Mouse (Mus musculus) thymus, postnatal 14 days (tissue): ENCODE measurements around the gene Calm4.

ENCODE experiments used
- DNase-seq: peaks from one replicate; pipeline ENCODE4 v3.0.0; 2021

Gene Calm4

GRCm38 (mm10) chr13:3862325-3862724 lies 24.8 kb downstream of the Calm4 start:
- no peak for DNase-seq

- DNase-seq = no peak
Measured at GRCm38 (mm10) chr13:3862922-3863580, 25.5 kb downstream of the Calm4 start.

DNA sequence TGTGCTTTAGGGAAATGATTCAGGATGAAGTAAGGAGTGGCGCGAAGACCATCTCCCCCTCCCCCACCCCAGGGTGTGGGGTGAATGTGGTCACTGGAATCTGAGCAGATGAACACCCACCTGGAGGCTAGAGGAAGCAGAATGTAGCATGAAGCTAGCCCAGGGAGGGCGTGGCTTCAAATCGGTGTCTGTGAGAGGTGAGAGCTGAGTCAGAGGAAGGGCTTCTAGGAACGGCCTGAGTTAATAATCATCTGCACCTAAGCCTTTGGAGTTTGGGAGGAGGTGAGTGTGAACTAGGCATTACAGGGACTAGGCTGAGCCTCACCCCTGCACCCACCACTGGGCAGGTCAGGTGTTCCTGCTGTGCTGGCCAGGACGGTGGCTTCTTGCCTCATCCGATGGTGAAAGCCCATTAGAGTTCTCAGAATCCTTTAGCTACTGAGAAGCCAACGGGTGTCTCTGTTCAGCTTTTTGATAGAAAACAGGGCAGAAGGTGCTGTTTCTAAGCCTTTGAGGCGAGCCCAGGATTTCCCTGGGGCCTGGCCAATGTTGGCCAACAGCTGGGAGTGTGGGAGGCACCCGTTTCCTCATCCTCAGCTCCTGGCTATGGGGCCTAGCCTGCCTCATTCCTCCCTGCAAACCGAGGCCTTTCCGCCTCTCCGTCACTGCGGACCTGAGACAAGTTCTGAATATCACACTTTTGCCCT lies 28.2 kb downstream of the Calm4 start:
- DNase-seq = no peak

GRCm38 (mm10) chr13:3866355-3867052 lies 28.9 kb downstream of the Calm4 start:
- DNase-seq = no peak

DNA sequence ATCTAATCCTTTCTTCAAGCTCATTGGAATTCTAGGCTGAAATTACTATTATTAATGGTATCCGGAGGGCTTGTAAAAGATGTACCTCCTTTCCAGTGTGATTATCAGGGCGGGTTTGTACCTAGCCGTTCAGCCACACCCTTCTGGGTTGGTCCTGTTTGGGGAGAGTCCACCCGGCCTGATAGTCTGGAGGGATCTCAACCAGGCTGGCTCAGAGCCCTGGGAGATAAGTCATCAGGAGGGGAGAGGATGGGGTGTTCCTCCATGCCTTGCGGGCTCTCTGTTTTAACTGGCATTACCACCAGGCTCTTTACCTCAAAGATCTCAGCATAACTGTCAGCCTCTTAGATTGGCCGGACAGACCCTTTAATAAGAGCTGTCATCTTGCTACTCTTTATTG lies 29.6 kb downstream of the Calm4 start:
- DNase-seq = no peak

GRCm38 (mm10) chr13:3869901-3870300 lies 32.3 kb downstream of the Calm4 start:
- DNase-seq = no peak

GRCm38 (mm10) chr13:3872832-3873231 lies 35.3 kb downstream of the Calm4 start:
- DNase-seq = no peak

GRCm38 (mm10) chr13:3876448-3876847 lies 38.9 kb downstream of the Calm4 start:
- no peak for DNase-seq

GRCm38 (mm10) chr13:3877185-3877584 lies 39.6 kb downstream of the Calm4 start:
- DNase-seq = no peak

- no peak for DNase-seq
Measured at GRCm38 (mm10) chr13:3877679-3878220, 40.2 kb downstream of the Calm4 start.

DNA sequence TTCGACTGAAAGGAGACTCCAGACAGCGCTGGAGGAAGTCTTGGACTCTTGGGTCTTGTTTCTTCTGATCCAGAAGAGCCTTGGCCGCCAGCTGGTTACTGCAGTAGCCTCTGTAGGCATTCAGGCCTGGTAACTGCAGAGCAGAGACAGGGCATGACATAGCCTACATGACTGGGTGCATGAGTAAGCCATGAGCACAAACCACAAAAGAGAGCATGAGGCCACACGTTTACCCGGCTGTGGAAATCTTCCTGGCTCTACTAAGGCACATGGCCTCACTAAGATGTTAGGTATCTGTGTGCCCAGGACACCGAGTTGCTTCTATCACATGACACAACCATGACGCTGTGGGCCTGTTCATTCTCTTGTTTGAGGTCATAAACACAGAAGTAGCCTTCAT lies 49.1 kb downstream of the Calm4 start:
- DNase-seq = no peak
